Mouse (Mus musculus) stomach, embryonic 15.5 days (tissue): Measurements from ENCODE around the gene 9130230L23Rik. TPM values are rescaled to one million over a fixed set of nuclear protein-coding genes. Genes with fewer than 3 reads are reported as not detected.
A peak's percentile ranks its signal among the peaks of the same experiment; 100 is the strongest.

Experiments
- ATAC-seq: fragments of 200-750 bp; cut with Nextera tagmentation; 2 replicates; pipeline ENCODE4 v1.8.0; 2017; ENCODE audit warnings: low read depth, moderate number of reproducible peaks, moderate TSS enrichment; ENCODE audit not compliant: insufficient read depth, low FRiP score
- H3K27ac ChIP-seq: fragments of 300-500 bp; sonication (generic); 2 replicates; pipeline ENCODE4 v1.5.1; 2015; ENCODE audit warnings: mild to moderate bottlenecking, inconsistent platforms
- H3K27me3 ChIP-seq: fragments of 300-500 bp; sonication (generic); replicated peaks from 2 replicates; pipeline ENCODE4 v1.6.1; 2015; ENCODE audit warnings: inconsistent platforms
- H3K36me3 ChIP-seq: fragments of 300-500 bp; sonication (generic); 2 replicates; pipeline ENCODE4 v1.6.1; 2015; ENCODE audit warnings: inconsistent platforms
- H3K4me1 ChIP-seq: fragments of 300-500 bp; sonication (generic); 2 replicates; pipeline ENCODE4 v1.6.1; 2015; ENCODE audit warnings: inconsistent platforms
- H3K4me2 ChIP-seq: fragments of 300-500 bp; sonication (generic); 2 replicates; pipeline ENCODE4 v1.6.1; 2015; ENCODE audit warnings: mild to moderate bottlenecking, inconsistent platforms
- H3K4me3 ChIP-seq: fragments of 300-500 bp; sonication (generic); replicated peaks from 2 replicates; pipeline ENCODE4 v1.5.1; 2015; ENCODE audit warnings: inconsistent platforms
- H3K9ac ChIP-seq: fragments of 300-500 bp; sonication (generic); 2 replicates; pipeline ENCODE4 v1.6.1; 2015; ENCODE audit warnings: inconsistent platforms
- H3K9me3 ChIP-seq: fragments of 300-500 bp; sonication (generic); 2 replicates; pipeline ENCODE4 v1.6.1; 2016; ENCODE audit warnings: inconsistent platforms
- WGBS: fragments of 180-500 bp; shearing (Covaris S2); methylation state at CpG from one replicate; pipeline ENCODE4 v1.1.7; 2015; 5-methylcytosine and 5-hydroxymethylcytosine counted together
- microRNA-seq: library from miRNA; unstranded; fragments of <30 nt; microRNA quantifications from one replicate; pipeline ENCODE4, GENCODE M21; 2016
- polyA plus RNA-seq: library from polyadenylated mRNA; unstranded; fragments of >200 nt; fragmentation: Nextera tagmentation; extraction: Ambion mirVana; gene quantifications from 2 replicates; pipeline ENCODE4 v1.2.1, GENCODE M21; 2015

Gene 9130230L23Rik
- polyA plus RNA-seq, 1 experiment from 2014 or later, result 3.2 TPM

GRCm38 (mm10) chr5:65950236-65950635, 53.8 kb downstream of the 9130230L23Rik start:
- no peak for ATAC-seq

GRCm38 (mm10) chr5:65949822-65950221, 54.3 kb downstream of the 9130230L23Rik start:
- H3K4me2 ChIP-seq, result no peak overlapping the region
- H3K27ac ChIP-seq, result no peak overlapping the region
- no peaks in the 10 kb centered on the region for H3K27me3 ChIP-seq
- H3K9ac ChIP-seq, result no peak overlapping the region
- no peaks in the 10 kb centered on the region for H3K9me3 ChIP-seq
- H3K4me3 ChIP-seq, result no peak overlapping the region
- H3K4me1 ChIP-seq, result no peaks in the 10 kb centered on the region
- H3K36me3 ChIP-seq, result no peaks in the 10 kb centered on the region
- 76% methylated on average over 3 of the region's 3 CpGs for WGBS
- no peak for ATAC-seq

More at GRCm38 (mm10) chr5:65950236-65950635, 53.8 kb downstream of the 9130230L23Rik start:
- Histone ChIP-seq H3K36me3 (no peaks in the 10 kb centered on the region), H3K4me1 (no peaks in the 10 kb centered on the region), H3K4me3 (no peak overlapping the region), H3K9ac (no peak overlapping the region), H3K27ac (no peak overlapping the region), H3K4me2 (no peak overlapping the region), H3K9me3 (no peaks in the 10 kb centered on the region), H3K27me3 (no peaks in the 10 kb centered on the region)
- WGBS, result 50% methylated on average over 6 of the region's 6 CpGs

GRCm38 (mm10) chr5:65941145-65941544, 62.9 kb downstream of the 9130230L23Rik start:
- H3K4me3 ChIP-seq, result no peak overlapping the region
- no peak overlapping the region for H3K27ac ChIP-seq
- no peaks in the 10 kb centered on the region for H3K9me3 ChIP-seq
- H3K4me1 ChIP-seq, result no peaks in the 10 kb centered on the region
- no peaks in the 10 kb centered on the region for H3K27me3 ChIP-seq
- ATAC-seq, result no peak
- H3K36me3 ChIP-seq, result no peaks in the 10 kb centered on the region
- 55% methylated on average over 4 of the region's 4 CpGs for WGBS
- H3K9ac ChIP-seq, result no peak overlapping the region
- H3K4me2 ChIP-seq, result no peak overlapping the region

- Histone ChIP-seq H3K4me3 (no peak overlapping the region), H3K4me2 (no peak overlapping the region), H3K9ac (no peak overlapping the region), H3K27ac (no peak overlapping the region), H3K4me1 (no peaks in the 10 kb centered on the region), H3K27me3 (no peaks in the 10 kb centered on the region), H3K36me3 (no peaks in the 10 kb centered on the region), H3K9me3 (no peaks in the 10 kb centered on the region)
- WGBS, result 41% methylated on average over 9 of the region's 9 CpGs
- peak; percentile 70; the same call in 1 of the 2 replicates for ATAC-seq
Observed at GRCm38 (mm10) chr5:65937998-65938715, 65.9 kb downstream of the 9130230L23Rik start.

GRCm38 (mm10) chr5:65937011-65937726, 66.9 kb downstream of the 9130230L23Rik start:
- Histone ChIP-seq H3K36me3 (no peaks in the 10 kb centered on the region), H3K4me3 (no peak overlapping the region), H3K27ac (no peak overlapping the region), H3K9ac (no peak overlapping the region), H3K4me2 (no peak overlapping the region), H3K27me3 (no peaks in the 10 kb centered on the region), H3K4me1 (no peaks in the 10 kb centered on the region), H3K9me3 (no peaks in the 10 kb centered on the region)
- ATAC-seq, result no peak
- WGBS, result 60% methylated on average over 11 of the region's 11 CpGs

GRCm38 (mm10) chr5:65934783-65935182, 69.3 kb downstream of the 9130230L23Rik start, which contains the start of gene Chrna9:
TSS of gene Chrna9 (plus strand) at chr5:65934921.
- ATAC-seq, result no peak

GRCm38 (mm10) chr5:65933764-65934163, 70.3 kb downstream of the 9130230L23Rik start:
- Histone ChIP-seq H3K4me3 (no peak overlapping the region), H3K4me1 (no peaks in the 10 kb centered on the region), H3K27ac (no peak overlapping the region), H3K4me2 (no peak overlapping the region), H3K27me3 (no peaks in the 10 kb centered on the region), H3K36me3 (no peaks in the 10 kb centered on the region), H3K9me3 (no peaks in the 10 kb centered on the region), H3K9ac (no peak overlapping the region)
- ATAC-seq, result no peak
- 83% methylated on average over 2 of the region's 2 CpGs for WGBS

More at GRCm38 (mm10) chr5:65934783-65935182, 69.3 kb downstream of the 9130230L23Rik start, which contains the start of gene Chrna9:
- Histone ChIP-seq H3K36me3 (no peaks in the 10 kb centered on the region), H3K4me3 (no peak within 1 kb of the TSS), H3K9ac (no peak within 1 kb of the TSS), H3K27ac (no peak within 1 kb of the TSS), H3K9me3 (no peaks in the 10 kb centered on the region), H3K4me2 (no peak within 1 kb of the TSS), H3K27me3 (no peaks in the 10 kb centered on the region), H3K4me1 (no peaks in the 10 kb centered on the region)
- WGBS, result 77% methylated on average over 5 of the region's 5 CpGs

GRCm38 (mm10) chr5:65933258-65933657, 70.8 kb downstream of the 9130230L23Rik start:
- Histone ChIP-seq H3K4me2 (no peak overlapping the region), H3K4me3 (no peak overlapping the region), H3K27me3 (no peaks in the 10 kb centered on the region), H3K9me3 (no peaks in the 10 kb centered on the region), H3K9ac (no peak overlapping the region), H3K27ac (no peak overlapping the region), H3K36me3 (no peaks in the 10 kb centered on the region), H3K4me1 (no peaks in the 10 kb centered on the region)
- WGBS, result 77% methylated on average over 4 of the region's 4 CpGs
- ATAC-seq, result no peak

GRCm38 (mm10) chr5:65930171-65930570, 73.9 kb downstream of the 9130230L23Rik start:
- 59% methylated on average over 4 of the region's 4 CpGs for WGBS
- Histone ChIP-seq H3K9ac (no peak overlapping the region), H3K36me3 (no peaks in the 10 kb centered on the region), H3K4me2 (no peak overlapping the region), H3K27ac (no peak overlapping the region), H3K27me3 (no peaks in the 10 kb centered on the region), H3K9me3 (no peaks in the 10 kb centered on the region), H3K4me3 (no peak overlapping the region), H3K4me1 (no peaks in the 10 kb centered on the region)
- ATAC-seq, result no peak

Small RNA genes within 50 kb of the gene (microRNA-seq; reads per million reads assigned to microRNA genes)
- not detected for gene Gm25952

Other genes with a start within 250 kb of the 9130230L23Rik start
- gene N4bp2, start 240.8 kb downstream of the 9130230L23Rik start, polyA plus RNA-seq, result 22.4 and 23.3 TPM in 2 replicates
- 1.6 TPM in 2 replicates for gene Rhoh, start 143.1 kb downstream of the 9130230L23Rik start, polyA plus RNA-seq
- gene Chrna9, start 69.4 kb downstream of the 9130230L23Rik start, polyA plus RNA-seq, result not detected in 2 replicates
- 80.6 and 88.2 TPM in 2 replicates for gene Rbm47, start 168.8 kb upstream of the 9130230L23Rik start, polyA plus RNA-seq